Mouse (Mus musculus) stomach, embryonic 15.5 days (tissue): Measurements from ENCODE around the gene Zbtb17. TPM values are rescaled to one million over a fixed set of nuclear protein-coding genes. Genes with fewer than 3 reads are reported as not detected.

Source experiments
- ATAC-seq: fragments of 200-750 bp; cut with Nextera tagmentation; 2 replicates; pipeline ENCODE4 v1.8.0; 2017; ENCODE audit warnings: low read depth, moderate number of reproducible peaks, moderate TSS enrichment; ENCODE audit not compliant: insufficient read depth, low FRiP score
- H3K27ac ChIP-seq: fragments of 300-500 bp; sonication (generic); 2 replicates; pipeline ENCODE4 v1.5.1; 2015; ENCODE audit warnings: mild to moderate bottlenecking, inconsistent platforms
- H3K27me3 ChIP-seq: fragments of 300-500 bp; sonication (generic); replicated peaks from 2 replicates; pipeline ENCODE4 v1.6.1; 2015; ENCODE audit warnings: inconsistent platforms
- H3K36me3 ChIP-seq: fragments of 300-500 bp; sonication (generic); 2 replicates; pipeline ENCODE4 v1.6.1; 2015; ENCODE audit warnings: inconsistent platforms
- H3K4me1 ChIP-seq: fragments of 300-500 bp; sonication (generic); 2 replicates; pipeline ENCODE4 v1.6.1; 2015; ENCODE audit warnings: inconsistent platforms
- H3K4me2 ChIP-seq: fragments of 300-500 bp; sonication (generic); 2 replicates; pipeline ENCODE4 v1.6.1; 2015; ENCODE audit warnings: mild to moderate bottlenecking, inconsistent platforms
- H3K4me3 ChIP-seq: fragments of 300-500 bp; sonication (generic); replicated peaks from 2 replicates; pipeline ENCODE4 v1.5.1; 2015; ENCODE audit warnings: inconsistent platforms
- H3K9ac ChIP-seq: fragments of 300-500 bp; sonication (generic); 2 replicates; pipeline ENCODE4 v1.6.1; 2015; ENCODE audit warnings: inconsistent platforms
- H3K9me3 ChIP-seq: fragments of 300-500 bp; sonication (generic); 2 replicates; pipeline ENCODE4 v1.6.1; 2016; ENCODE audit warnings: inconsistent platforms
- WGBS: fragments of 180-500 bp; shearing (Covaris S2); methylation state at CpG from one replicate; pipeline ENCODE4 v1.1.7; 2015; 5-methylcytosine and 5-hydroxymethylcytosine counted together
- polyA plus RNA-seq: library from polyadenylated mRNA; unstranded; fragments of >200 nt; fragmentation: Nextera tagmentation; extraction: Ambion mirVana; gene quantifications from 2 replicates; pipeline ENCODE4 v1.2.1, GENCODE M21; 2015

Gene Zbtb17
- polyA plus RNA-seq, 1 experiment from 2014 or later = 27.5 TPM

DNA sequence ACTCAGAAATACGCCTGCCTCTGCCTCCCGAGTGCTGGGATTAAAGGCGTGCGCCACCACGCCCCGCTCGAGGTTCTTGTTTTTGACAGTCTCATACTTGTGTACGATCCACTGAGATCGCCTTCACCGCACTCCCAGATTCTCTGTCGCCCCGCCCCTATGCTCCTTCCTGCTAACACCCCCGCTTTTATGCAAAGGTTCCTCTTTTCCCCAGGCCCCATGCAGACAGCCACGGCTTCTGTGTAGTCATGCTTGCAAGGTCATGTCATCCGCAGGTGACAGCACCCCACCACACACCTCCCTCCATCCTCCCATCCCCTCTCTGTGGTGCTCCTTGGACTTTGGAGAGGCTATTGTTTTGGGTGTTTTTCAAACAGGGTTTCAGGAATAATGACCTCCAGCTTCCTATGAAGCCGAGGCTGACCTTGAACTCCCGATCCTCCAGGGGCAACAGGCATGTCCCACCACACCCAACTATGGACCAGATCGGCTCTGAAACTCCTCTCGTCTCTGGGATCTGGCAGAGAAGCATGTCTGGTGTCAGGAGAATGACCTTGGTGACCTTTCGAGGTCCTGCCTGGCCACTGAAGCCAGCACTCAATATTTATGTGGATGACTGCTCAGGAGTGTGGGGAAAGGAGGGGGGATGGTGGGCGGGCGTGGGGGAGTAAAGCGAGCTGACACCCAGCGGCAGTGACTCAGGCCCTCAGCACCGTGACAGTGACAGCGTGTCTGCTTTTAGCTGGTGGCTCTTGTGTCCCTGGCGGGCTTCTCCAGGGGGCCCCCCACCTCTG, 24.9 kb upstream of the Zbtb17 start:
- no peaks in the 10 kb centered on the region for H3K9me3 ChIP-seq
- 54% methylated on average over 27 of the region's 27 CpGs for WGBS
- H3K36me3 ChIP-seq = no peaks in the 10 kb centered on the region
- ATAC-seq = no peak
- H3K4me2 ChIP-seq = no peak overlapping the region
- no peaks in the 10 kb centered on the region for H3K27me3 ChIP-seq
- no peak overlapping the region for H3K27ac ChIP-seq
- no peak overlapping the region for H3K9ac ChIP-seq
- peaks cover 20% of the 10 kb centered on the region; the same call in 1 of the 2 replicates for H3K4me1 ChIP-seq
- H3K4me3 ChIP-seq = no peak overlapping the region

DNA sequence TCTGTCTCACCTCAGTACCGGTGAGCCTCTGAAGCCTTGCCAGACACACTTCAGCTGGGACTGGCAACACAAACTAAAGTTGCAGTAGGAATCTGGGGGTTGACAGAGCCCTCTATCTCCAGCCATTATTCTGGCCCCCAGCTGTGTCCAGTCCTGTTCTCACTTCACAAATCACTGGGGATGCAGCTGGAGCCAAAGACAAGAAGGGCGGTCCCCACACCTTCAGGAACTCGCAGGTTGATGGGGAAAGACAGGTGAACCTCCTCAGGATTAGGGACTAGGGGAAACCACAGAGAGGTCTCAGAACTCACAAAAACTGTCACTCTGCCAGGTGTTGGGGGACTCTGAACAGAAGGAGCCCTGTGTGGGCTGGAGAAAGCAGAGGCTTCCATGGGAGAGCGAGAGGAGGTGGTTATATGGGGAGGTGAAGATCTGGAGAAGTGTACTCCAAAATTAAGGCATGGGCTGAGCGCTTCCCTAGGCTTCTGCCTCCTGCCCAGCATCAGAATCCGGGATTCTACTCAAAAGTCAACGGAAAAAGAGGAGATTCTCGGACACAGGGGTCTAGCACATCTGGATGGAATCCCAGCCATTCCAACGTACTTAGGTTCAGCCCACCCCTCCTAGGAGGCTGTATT, 24.1 kb upstream of the Zbtb17 start, which contains the start of gene Hspb7:
Hspb7 (plus strand) TSS at position 588 of the 638 bp plus-strand sequence.
- Histone ChIP-seq H3K9ac (no peak within 1 kb of the TSS), H3K4me1 (peaks cover 26% of the 10 kb centered on the region; the same call in 1 of the 2 replicates), H3K9me3 (no peaks in the 10 kb centered on the region), H3K4me3 (peak within 1 kb of the TSS; percentile 26; the same call in 1 of the 2 replicates), H3K36me3 (no peaks in the 10 kb centered on the region), H3K27me3 (0 out of 2 replicates have a peak, but pooled peaks cover 3% of the 10 kb centered on the region), H3K4me2 (peak within 1 kb of the TSS; percentile 41), H3K27ac (peak within 1 kb of the TSS; percentile 57; the same call in 1 of the 2 replicates)
- 54% methylated on average over 9 of the region's 9 CpGs for WGBS
- no peak for ATAC-seq

DNA sequence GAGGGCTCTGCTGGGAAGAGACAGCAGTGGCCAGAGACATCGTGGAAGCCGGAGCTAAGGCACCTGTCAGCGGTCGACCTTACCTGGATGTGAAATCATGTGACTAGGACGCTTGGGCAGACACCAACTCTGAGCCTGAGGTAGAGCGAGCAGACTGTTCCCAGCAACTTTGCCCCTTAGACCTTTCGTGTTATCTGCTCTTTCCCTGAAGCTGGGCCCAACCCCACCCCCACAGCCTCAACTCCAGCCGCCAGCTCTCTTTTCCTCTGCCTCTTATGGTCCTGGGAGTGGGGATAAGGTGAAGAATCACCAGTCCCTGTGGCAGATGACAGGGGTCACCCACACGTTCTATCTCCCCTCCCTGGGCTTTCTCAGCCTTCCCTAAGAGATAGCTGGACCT, 23.6 kb upstream of the Zbtb17 start:
- no peaks in the 10 kb centered on the region for H3K9me3 ChIP-seq
- no peak overlapping the region for H3K9ac ChIP-seq
- 0 out of 2 replicates have a peak, but pooled peaks cover 3% of the 10 kb centered on the region for H3K27me3 ChIP-seq
- WGBS = 44% methylated on average over 9 of the region's 9 CpGs
- no peak overlapping the region for H3K4me3 ChIP-seq
- H3K4me2 ChIP-seq = 0 out of 2 replicates have a peak overlapping the region, but pooled peaks have one; percentile 41
- peaks cover 29% of the 10 kb centered on the region for H3K4me1 ChIP-seq
- H3K27ac ChIP-seq = peak overlapping the region; percentile 51; the same call in 1 of the 2 replicates
- no peaks in the 10 kb centered on the region for H3K36me3 ChIP-seq
- ATAC-seq = no peak

DNA sequence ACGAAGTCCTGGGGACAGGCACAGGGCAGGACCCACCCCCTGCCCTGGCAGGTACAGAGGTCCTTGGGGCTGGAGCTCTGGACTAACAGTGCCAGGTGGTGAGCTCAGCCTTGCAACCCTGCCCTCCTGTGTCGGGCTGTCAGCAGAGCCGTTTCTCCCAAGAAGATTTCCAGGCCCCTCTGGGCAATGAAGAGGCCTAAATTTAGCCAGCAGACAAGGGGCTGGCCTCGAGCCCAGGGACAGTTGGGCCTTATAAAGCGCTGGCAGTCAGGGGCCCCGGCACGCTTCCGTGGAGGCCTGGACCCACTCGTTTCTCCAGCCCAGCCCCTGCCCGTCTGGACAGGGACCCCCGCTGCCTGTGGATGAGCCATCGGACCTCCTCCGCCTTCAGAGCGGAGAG, 23.0 kb upstream of the Zbtb17 start:
- peak overlapping the region; percentile 41 for H3K4me2 ChIP-seq
- 0 out of 2 replicates have a peak, but pooled peaks cover 3% of the 10 kb centered on the region for H3K27me3 ChIP-seq
- H3K27ac ChIP-seq = peak overlapping the region; percentile 57; the same call in 1 of the 2 replicates
- H3K4me1 ChIP-seq = peaks cover 32% of the 10 kb centered on the region
- H3K9ac ChIP-seq = no peak overlapping the region
- WGBS = 36% methylated on average over 14 of the region's 14 CpGs
- peak; percentile 30; the same call in 1 of the 2 replicates for ATAC-seq
- H3K36me3 ChIP-seq = no peaks in the 10 kb centered on the region
- H3K4me3 ChIP-seq = peak overlapping the region; percentile 26
- H3K9me3 ChIP-seq = no peaks in the 10 kb centered on the region

DNA sequence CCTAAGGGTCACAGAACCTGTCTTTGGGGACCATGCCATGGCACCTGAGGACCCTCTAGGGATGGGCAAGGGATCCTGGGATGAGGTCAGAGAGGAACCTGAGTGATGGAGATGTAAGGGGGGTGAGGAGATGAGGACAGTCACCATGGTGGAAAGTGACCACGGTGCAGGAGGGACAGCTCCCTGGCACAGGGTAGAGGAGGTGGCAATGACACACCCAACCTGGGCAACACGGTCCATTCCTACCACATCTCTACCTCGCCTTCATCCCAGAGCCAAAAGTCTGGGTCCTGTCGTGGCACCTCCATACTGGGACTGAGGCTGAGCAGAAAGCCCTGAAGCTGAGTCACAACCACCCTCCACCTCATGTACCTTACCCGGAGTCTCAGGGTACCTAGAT, 21.6 kb upstream of the Zbtb17 start:
- no peak for ATAC-seq
- no peak overlapping the region for H3K4me3 ChIP-seq
- no peak overlapping the region for H3K9ac ChIP-seq
- H3K27me3 ChIP-seq = 0 out of 2 replicates have a peak, but pooled peaks cover 3% of the 10 kb centered on the region
- no peaks in the 10 kb centered on the region for H3K36me3 ChIP-seq
- 87% methylated on average over 5 of the region's 5 CpGs for WGBS
- H3K4me2 ChIP-seq = 0 out of 2 replicates have a peak overlapping the region, but pooled peaks have one; percentile 41
- H3K4me1 ChIP-seq = peaks cover 36% of the 10 kb centered on the region
- no peak overlapping the region for H3K27ac ChIP-seq
- no peaks in the 10 kb centered on the region for H3K9me3 ChIP-seq

DNA sequence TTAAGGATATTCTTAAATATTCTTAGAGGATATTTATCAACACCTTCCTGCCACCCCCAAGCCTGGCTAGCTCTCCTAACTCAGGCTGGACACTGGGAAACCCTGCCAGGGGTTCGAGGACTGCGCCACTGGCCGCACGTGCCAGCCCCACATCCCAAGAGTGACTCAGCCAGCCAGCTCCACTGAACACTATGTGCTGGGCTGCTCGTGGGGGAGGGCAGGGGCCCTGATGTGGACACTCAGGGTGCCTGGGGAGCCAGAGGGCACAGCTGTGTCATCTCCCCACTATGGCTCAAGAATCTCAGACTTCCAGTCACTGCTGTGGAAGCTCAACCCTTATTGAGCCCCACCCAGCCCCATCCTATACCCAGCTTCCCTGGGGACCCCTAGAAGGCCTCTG, 21.2 kb upstream of the Zbtb17 start:
- Histone ChIP-seq H3K27me3 (0 out of 2 replicates have a peak, but pooled peaks cover 3% of the 10 kb centered on the region), H3K4me2 (no peak overlapping the region), H3K4me1 (peaks cover 36% of the 10 kb centered on the region), H3K4me3 (no peak overlapping the region), H3K9ac (no peak overlapping the region), H3K9me3 (no peaks in the 10 kb centered on the region), H3K36me3 (no peaks in the 10 kb centered on the region), H3K27ac (no peak overlapping the region)
- WGBS = 80% methylated on average over 5 of the region's 5 CpGs
- ATAC-seq = no peak

DNA sequence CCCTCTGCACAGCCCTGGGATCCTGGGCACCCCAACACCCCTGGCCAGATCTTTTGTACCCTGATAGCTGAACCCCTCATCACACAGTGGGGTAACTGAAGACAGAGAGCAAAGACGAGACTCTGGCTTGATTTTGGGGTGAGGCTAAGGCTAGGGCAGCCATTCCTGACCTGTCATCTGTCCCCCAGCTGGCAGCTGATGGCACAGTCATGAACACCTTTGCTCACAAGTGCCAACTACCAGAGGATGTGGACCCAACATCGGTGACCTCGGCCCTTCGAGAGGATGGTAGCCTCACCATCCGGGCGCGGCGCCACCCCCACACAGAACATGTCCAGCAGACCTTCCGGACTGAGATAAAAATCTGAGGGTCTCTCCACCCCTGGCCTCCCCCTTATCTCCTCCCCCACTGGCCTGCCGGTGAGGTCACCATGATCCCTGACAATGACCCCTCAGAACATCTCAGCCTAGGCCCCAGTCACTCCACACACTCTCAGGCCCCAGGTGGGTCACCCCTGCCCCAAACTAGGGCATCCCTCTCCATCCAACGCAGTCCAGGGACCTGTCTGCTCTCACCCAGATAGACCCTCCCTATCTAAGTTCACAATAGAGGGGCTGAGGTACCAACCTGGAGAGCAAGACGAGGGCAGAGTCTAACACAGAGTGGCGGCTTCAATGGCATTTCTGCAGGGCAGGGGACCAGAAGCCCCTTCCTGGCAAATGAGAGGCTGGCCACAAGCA, 20.6 kb upstream of the Zbtb17 start:
- WGBS = 86% methylated on average over 13 of the region's 13 CpGs
- H3K4me1 ChIP-seq = peaks cover 36% of the 10 kb centered on the region
- H3K9ac ChIP-seq = no peak overlapping the region
- H3K9me3 ChIP-seq = no peaks in the 10 kb centered on the region
- no peak overlapping the region for H3K4me3 ChIP-seq
- no peak overlapping the region for H3K27ac ChIP-seq
- H3K4me2 ChIP-seq = no peak overlapping the region
- no peak for ATAC-seq
- no peaks in the 10 kb centered on the region for H3K36me3 ChIP-seq
- 0 out of 2 replicates have a peak, but pooled peaks cover 3% of the 10 kb centered on the region for H3K27me3 ChIP-seq

DNA sequence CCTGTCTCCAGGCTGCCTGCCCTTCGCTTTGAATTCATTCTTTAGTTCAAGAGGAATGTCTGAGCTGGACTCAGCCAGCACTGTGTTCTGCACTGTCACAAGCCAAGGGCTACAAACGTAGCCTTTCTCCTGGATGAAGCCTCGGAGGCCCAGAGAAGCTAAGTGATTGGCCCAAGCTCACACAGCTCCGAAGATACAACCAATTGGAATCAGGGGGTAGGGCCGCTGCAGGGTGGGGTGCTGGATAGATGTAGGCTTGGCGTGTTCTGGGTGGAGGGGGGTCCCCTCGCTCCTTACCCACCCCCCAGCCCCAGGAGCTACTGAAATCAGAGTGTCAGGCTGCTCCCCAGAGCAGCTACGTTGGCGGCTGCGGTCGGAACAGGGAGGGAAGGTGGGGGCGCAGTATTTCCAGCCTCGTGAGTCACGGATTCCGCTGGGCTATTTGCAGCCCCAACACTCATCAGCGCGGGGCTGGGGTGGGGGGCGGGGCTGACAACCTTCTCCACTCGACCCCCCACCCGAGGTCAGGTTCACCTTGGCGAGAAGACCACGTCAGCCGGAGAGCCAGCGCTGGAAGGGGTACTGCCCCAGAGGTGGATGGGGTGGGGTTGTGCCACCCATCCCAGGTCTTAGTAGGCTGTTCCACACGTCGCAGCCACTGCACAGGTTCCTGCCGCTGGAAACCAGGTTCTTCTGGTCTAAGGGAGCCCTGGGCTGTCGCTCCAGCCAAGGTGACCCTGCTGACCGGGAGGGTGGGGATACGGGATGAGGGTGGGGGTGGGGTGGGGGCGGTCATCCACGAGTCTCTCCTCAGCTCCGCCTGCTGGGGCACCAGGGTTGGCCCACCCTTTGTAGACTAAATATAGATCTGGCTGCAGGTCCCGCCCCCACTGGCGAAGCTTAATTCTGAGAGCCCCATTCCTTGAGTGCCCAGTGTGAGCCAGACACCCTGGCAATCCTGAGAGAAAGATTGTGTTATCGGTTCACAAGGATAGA, 18.7 kb upstream of the Zbtb17 start:
- Histone ChIP-seq H3K9me3 (no peaks in the 10 kb centered on the region), H3K9ac (peak overlapping the region; percentile 13; the same call in 1 of the 2 replicates), H3K27ac (peak overlapping the region; percentile 62), H3K4me2 (peak overlapping the region; percentile 62), H3K4me3 (peak overlapping the region; percentile 34), H3K27me3 (0 out of 2 replicates have a peak, but pooled peaks cover 3% of the 10 kb centered on the region), H3K36me3 (no peaks in the 10 kb centered on the region), H3K4me1 (peaks cover 27% of the 10 kb centered on the region)
- 5% methylated on average over 36 of the region's 36 CpGs for WGBS
- peak; percentile 67 for ATAC-seq

DNA sequence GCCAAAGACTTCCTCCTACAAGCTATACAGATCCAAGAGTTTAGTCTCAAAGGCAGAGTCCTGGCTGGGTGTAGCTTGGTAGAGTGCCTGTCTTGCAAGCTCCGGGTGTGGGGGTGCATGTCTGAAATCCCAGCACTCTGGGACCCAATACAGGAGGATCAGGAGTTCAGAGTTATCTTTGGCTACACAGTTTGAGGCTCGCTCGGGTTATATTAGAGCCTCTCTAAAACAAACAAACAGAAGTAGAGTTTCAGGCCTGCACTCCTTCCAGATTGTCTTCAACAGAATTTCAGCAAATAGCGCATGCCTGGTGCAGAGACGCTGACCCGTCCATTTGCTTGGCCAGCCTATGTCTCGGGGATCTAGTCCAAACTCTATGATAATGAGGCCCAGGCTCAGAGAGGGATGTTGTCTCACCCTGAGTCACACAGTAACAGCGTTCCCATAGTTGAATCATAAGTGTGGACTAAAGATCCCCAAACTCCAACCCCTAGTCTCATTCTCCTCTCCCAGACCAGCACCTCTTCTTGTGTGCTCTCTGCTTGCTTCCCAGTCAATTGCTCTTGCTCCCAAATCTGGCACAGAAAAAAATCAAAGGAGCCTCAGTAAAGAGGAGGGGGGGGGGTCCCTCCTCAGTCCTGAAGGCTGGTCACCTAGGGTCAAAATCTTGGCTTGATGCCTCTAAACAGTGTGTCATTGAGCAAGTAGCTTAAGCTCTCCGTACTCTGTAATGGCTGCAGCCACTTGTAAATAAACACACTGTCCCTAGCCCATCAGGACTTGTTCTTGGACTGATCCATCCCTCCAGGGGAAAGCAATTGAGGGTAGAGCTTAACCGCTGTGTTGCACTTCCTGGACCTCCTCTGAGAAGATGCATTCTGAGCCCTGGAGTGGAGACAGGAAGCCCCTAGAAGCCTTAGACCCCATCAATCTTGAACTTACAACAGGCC, 17.4 kb upstream of the Zbtb17 start:
- 60% methylated on average over 10 of the region's 10 CpGs for WGBS
- ATAC-seq = no peak
- Histone ChIP-seq H3K27ac (peak overlapping the region; percentile 62; the same call in 1 of the 2 replicates), H3K9me3 (no peaks in the 10 kb centered on the region), H3K27me3 (0 out of 2 replicates have a peak, but pooled peaks cover 3% of the 10 kb centered on the region), H3K4me1 (peaks cover 16% of the 10 kb centered on the region; the same call in 1 of the 2 replicates), H3K9ac (no peak overlapping the region), H3K36me3 (no peaks in the 10 kb centered on the region), H3K4me3 (no peak overlapping the region), H3K4me2 (no peak overlapping the region)

DNA sequence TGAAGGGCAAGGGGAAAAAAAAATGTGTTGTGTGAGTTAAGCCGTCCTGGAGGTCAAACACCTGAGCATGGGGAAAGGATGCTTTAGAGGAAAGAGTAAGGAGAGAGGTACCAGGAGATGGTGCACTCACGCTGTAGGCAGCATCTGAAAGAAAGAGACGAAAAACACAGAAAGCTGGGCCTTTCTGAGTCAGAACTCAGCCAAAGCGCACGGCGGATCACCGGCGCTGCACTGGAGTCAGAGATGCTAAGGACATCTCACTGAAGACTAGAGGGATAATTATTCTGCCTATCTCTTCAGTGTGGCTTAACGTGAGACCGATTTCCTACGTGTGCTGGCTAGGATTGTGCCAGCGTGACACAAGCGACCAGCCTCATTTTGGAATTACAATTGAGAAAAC, 16.5 kb upstream of the Zbtb17 start:
- H3K27me3 ChIP-seq = 0 out of 2 replicates have a peak, but pooled peaks cover 3% of the 10 kb centered on the region
- H3K36me3 ChIP-seq = no peaks in the 10 kb centered on the region
- H3K9ac ChIP-seq = no peak overlapping the region
- WGBS = 86% methylated on average over 13 of the region's 13 CpGs
- no peak overlapping the region for H3K4me2 ChIP-seq
- H3K27ac ChIP-seq = no peak overlapping the region
- no peak for ATAC-seq
- no peak overlapping the region for H3K4me3 ChIP-seq
- no peaks in the 10 kb centered on the region for H3K9me3 ChIP-seq
- peaks cover 16% of the 10 kb centered on the region; the same call in 1 of the 2 replicates for H3K4me1 ChIP-seq
